Mouse (Mus musculus) MEL (cell line): ENCODE results near the gene Jak3. TPM values are rescaled to one million over a fixed set of nuclear protein-coding genes. Genes with fewer than 3 reads are reported as not detected.

Experiments
- polyA plus RNA-seq, 2 experiments: library from polyadenylated mRNA; stranded (reverse) in 1 of 2; unstranded in 1 of 2; fragments of >175 nt in 1 of 2; fragments of >200 nt in 1 of 2; gene quantifications; 2 replicates each; pipeline versions ENCODE4 v1.2.1 to v1.2.4; 2012; ENCODE audit warnings: low replicate concordance in 2 of 2, low read depth in 1 of 2; ENCODE audit not compliant: insufficient read length in 2 of 2, insufficient read depth in 1 of 2, missing spikeins in 1 of 2
- total RNA-seq: library from RNA; depleted of rRNA; stranded (reverse); fragments of 300-350 nt; gene quantifications from 2 replicates; pipeline ENCODE4 v1.2.3, GENCODE M21; 2012; rRNA removed

The Jak3 gene
- total and polyA plus RNA-seq, 3 experiments, result 5.1 to 12.4 TPM; not detected in 1

Other genes with a start within 250 kb of the Jak3 start
- 26.3 and 28.5 TPM in 2 replicates for gene Abhd8, start 212.6 kb upstream of the Jak3 start, total RNA-seq
- gene Abhd8, start 212.6 kb upstream of the Jak3 start, polyA plus RNA-seq, result 10 to 100 TPM in 1 of 2 experiments, not detected in 1; 39.2 TPM
- 123 and 143 TPM in 2 replicates for gene Mrpl34, start 211.3 kb upstream of the Jak3 start, total RNA-seq
- gene Mrpl34, start 211.3 kb upstream of the Jak3 start, polyA plus RNA-seq, result 100 to 1,000 TPM in 1 of 2 experiments, not detected in 1; 196 TPM
- 49.7 and 59.6 TPM in 2 replicates for gene Dda1, start 207.1 kb upstream of the Jak3 start, total RNA-seq
- gene Dda1, start 207.1 kb upstream of the Jak3 start, polyA plus RNA-seq, result 100 to 1,000 TPM in 1 of 2 experiments, not detected in 1; 110 TPM
- 3.5 and 3.9 TPM in 2 replicates for gene Ano8, start 190.3 kb upstream of the Jak3 start, total RNA-seq
- gene Ano8, start 190.3 kb upstream of the Jak3 start, polyA plus RNA-seq, result 1 to 10 TPM in 1 of 2 experiments, not detected in 1; 4.8 TPM
- 45.5 and 49.4 TPM in 2 replicates for gene Gtpbp3, start 188.2 kb upstream of the Jak3 start, total RNA-seq
- gene Gtpbp3, start 188.2 kb upstream of the Jak3 start, polyA plus RNA-seq, result 10 to 100 TPM in 1 of 2 experiments, not detected in 1; 50.1 TPM
- 8.2 and 11.7 TPM in 2 replicates for gene Plvap, start 164.5 kb upstream of the Jak3 start, total RNA-seq
- gene Plvap, start 164.5 kb upstream of the Jak3 start, polyA plus RNA-seq, result 10 to 100 TPM in 1 of 2 experiments, not detected in 1; 20.4 TPM
- not detected in 2 replicates for gene Ccdc194, start 150.6 kb upstream of the Jak3 start, total RNA-seq
- gene Ccdc194, start 150.6 kb upstream of the Jak3 start, polyA plus RNA-seq, result not detected
- 41.1 and 49.9 TPM in 2 replicates for gene Bst2, start 138.8 kb upstream of the Jak3 start, total RNA-seq
- 100 to 1,000 TPM in 1 of 2 experiments, not detected in 1; 125 TPM for gene Bst2, start 138.8 kb upstream of the Jak3 start, polyA plus RNA-seq
- 39.5 and 46.5 TPM in 2 replicates for gene Mvb12a, start 133.4 kb upstream of the Jak3 start, total RNA-seq
- 10 to 100 TPM in 1 of 2 experiments, not detected in 1; 67.3 TPM for gene Mvb12a, start 133.4 kb upstream of the Jak3 start, polyA plus RNA-seq
- 1.2 and 1.7 TPM in 2 replicates for gene Tmem221, start 117.4 kb upstream of the Jak3 start, total RNA-seq
- gene Tmem221, start 117.4 kb upstream of the Jak3 start, polyA plus RNA-seq, result 1 to 10 TPM in 1 of 2 experiments, not detected in 1; 5.1 TPM
- 0.04 TPM in 1 of 2 replicates, not detected in the other for gene Nxnl1, start 109.7 kb upstream of the Jak3 start, total RNA-seq
- gene Nxnl1, start 109.7 kb upstream of the Jak3 start, polyA plus RNA-seq, result 1 to 10 TPM in 1 of 2 experiments, not detected in 1; 1.2 TPM
- gene Slc27a1, start 107.4 kb upstream of the Jak3 start, total RNA-seq, result 0.42 and 0.46 TPM in 2 replicates
- gene Slc27a1, start 107.4 kb upstream of the Jak3 start, polyA plus RNA-seq, result 1 to 10 TPM in 1 of 2 experiments, not detected in 1; 1.3 TPM
- gene Pgls, start 84.1 kb upstream of the Jak3 start, total RNA-seq, result 219 and 257 TPM in 2 replicates
- 100 to 1,000 TPM in 1 of 2 experiments, not detected in 1; 225 TPM for gene Pgls, start 84.1 kb upstream of the Jak3 start, polyA plus RNA-seq
- gene Fam129c, start 78.6 kb upstream of the Jak3 start, total RNA-seq, result 3.8 and 7.6 TPM in 2 replicates
- gene Fam129c, start 78.6 kb upstream of the Jak3 start, polyA plus RNA-seq, result 1 to 10 TPM in 1 of 2 experiments, not detected in 1; 8.3 TPM
- gene Colgalt1, start 65.3 kb upstream of the Jak3 start, total RNA-seq, result 37.8 and 50.9 TPM in 2 replicates
- 100 to 1,000 TPM in 1 of 2 experiments, 10 to 100 TPM in 1; 59.0 to 102 TPM for gene Colgalt1, start 65.3 kb upstream of the Jak3 start, polyA plus RNA-seq
- gene Unc13a, start 4.5 kb upstream of the Jak3 start, total RNA-seq, result 0.81 and 0.92 TPM in 2 replicates
- gene Unc13a, start 4.5 kb upstream of the Jak3 start, polyA plus RNA-seq, result 1 to 10 TPM in 1 of 2 experiments, not detected in 1; 3.6 TPM
- gene Insl3, start 12.9 kb downstream of the Jak3 start, total RNA-seq, result 0.54 and 0.69 TPM in 2 replicates
- gene Insl3, start 12.9 kb downstream of the Jak3 start, polyA plus RNA-seq, result 1 to 10 TPM in 1 of 2 experiments, not detected in 1; 4.4 TPM
- 0.10 and 0.19 TPM in 2 replicates for gene B3gnt3, start 25.5 kb downstream of the Jak3 start, total RNA-seq
- gene B3gnt3, start 25.5 kb downstream of the Jak3 start, polyA plus RNA-seq, result under 1 TPM in 1 of 2 experiments, not detected in 1; 0.84 TPM
- 2.3 and 3.7 TPM in 2 replicates for gene Fcho1, start 49.4 kb downstream of the Jak3 start, total RNA-seq
- gene Fcho1, start 49.4 kb downstream of the Jak3 start, polyA plus RNA-seq, result 1 to 10 TPM in 1 of 2 experiments, not detected in 1; 6.8 TPM
- gene Zfp709, start 205.7 kb downstream of the Jak3 start, total RNA-seq, result 5.0 and 7.2 TPM in 2 replicates
- gene Zfp709, start 205.7 kb downstream of the Jak3 start, polyA plus RNA-seq, result 1 to 10 TPM in 1 of 2 experiments, not detected in 1; 3.0 TPM
- gene Zfp882, start 232.3 kb downstream of the Jak3 start, total RNA-seq, result 12.4 and 13.4 TPM in 2 replicates
- gene Zfp882, start 232.3 kb downstream of the Jak3 start, polyA plus RNA-seq, result 10 to 100 TPM in 1 of 2 experiments, not detected in 1; 16.1 TPM
- gene Zfp617, start 232.3 kb downstream of the Jak3 start, total RNA-seq, result 12.6 and 14.6 TPM in 2 replicates
- 10 to 100 TPM in 1 of 2 experiments, not detected in 1; 11.0 TPM for gene Zfp617, start 232.3 kb downstream of the Jak3 start, polyA plus RNA-seq